Mouse (Mus musculus) embryonic facial prominence, embryonic 15.5 days (tissue): ENCODE measurements around the gene Msh5. TPM values are rescaled to one million over a fixed set of nuclear protein-coding genes. Genes with fewer than 3 reads are reported as not detected.

Experiments
- ATAC-seq: fragments of 200-750 bp; cut with Nextera tagmentation; 2 replicates; pipeline ENCODE4 v1.8.0; 2017; ENCODE audit warnings: low read depth, moderate TSS enrichment; ENCODE audit not compliant: insufficient number of reproducible peaks, low FRiP score, low TSS enrichment
- H3K27ac ChIP-seq: fragments of 300-500 bp; sonication (generic); replicated peaks from 2 replicates; pipeline ENCODE4 v1.5.1; 2015; ENCODE audit warnings: mild to moderate bottlenecking, inconsistent platforms
- H3K27me3 ChIP-seq: fragments of 300-500 bp; sonication (generic); 2 replicates; pipeline ENCODE4 v1.6.1; 2015; ENCODE audit warnings: inconsistent platforms
- H3K36me3 ChIP-seq: fragments of 300-500 bp; sonication (generic); 2 replicates; pipeline ENCODE4 v1.6.1; 2015; ENCODE audit warnings: mild to moderate bottlenecking, inconsistent platforms
- H3K4me1 ChIP-seq: fragments of 300-500 bp; sonication (generic); 2 replicates; pipeline ENCODE4 v1.6.1; 2015; ENCODE audit warnings: inconsistent platforms
- H3K4me2 ChIP-seq: fragments of 300-500 bp; sonication (generic); replicated peaks from 2 replicates; pipeline ENCODE4 v1.6.1; 2015; ENCODE audit warnings: mild to moderate bottlenecking, inconsistent platforms
- H3K4me3 ChIP-seq: fragments of 300-500 bp; sonication (generic); replicated peaks from 2 replicates; pipeline ENCODE4 v1.5.1; 2015; ENCODE audit warnings: mild to moderate bottlenecking, inconsistent platforms
- H3K9ac ChIP-seq: fragments of 300-500 bp; sonication (generic); 2 replicates; pipeline ENCODE4 v1.6.1; 2015; ENCODE audit warnings: inconsistent platforms
- H3K9me3 ChIP-seq: fragments of 300-500 bp; sonication (generic); replicated peaks from 2 replicates; pipeline ENCODE4 v1.6.1; 2016; ENCODE audit warnings: inconsistent platforms
- WGBS: fragments of 180-500 bp; shearing (Covaris S2); methylation state at CpG from one replicate; pipeline ENCODE4 v1.1.7; 2015; 5-methylcytosine and 5-hydroxymethylcytosine counted together
- polyA plus RNA-seq: library from polyadenylated mRNA; unstranded; fragments of >200 nt; fragmentation: Nextera tagmentation; extraction: Ambion mirVana; gene quantifications from 2 replicates; pipeline ENCODE4 v1.2.1, GENCODE M21; 2015

Gene Msh5
- polyA plus RNA-seq, 1 experiment from 2014 or later: 5.4 TPM

GRCm38 (mm10) chr17:35019894-35020293, 26.7 kb downstream of the Msh5 start:
- no peak for ATAC-seq
- Histone ChIP-seq H3K9me3 (no peaks in the 10 kb centered on the region), H3K4me2 (no peak overlapping the region), H3K27me3 (no peaks in the 10 kb centered on the region), H3K36me3 (peaks cover 20% of the 10 kb centered on the region), H3K9ac (no peak overlapping the region), H3K4me3 (no peak overlapping the region), H3K27ac (no peak overlapping the region), H3K4me1 (peaks cover 26% of the 10 kb centered on the region)
- WGBS: 74% methylated on average over 11 of the region's 11 CpGs

- Histone ChIP-seq H3K4me1 (peaks cover 20% of the 10 kb centered on the region), H3K4me2 (no peak overlapping the region), H3K36me3 (peaks cover 37% of the 10 kb centered on the region), H3K9ac (no peak overlapping the region), H3K27me3 (no peaks in the 10 kb centered on the region), H3K9me3 (no peaks in the 10 kb centered on the region), H3K27ac (no peak overlapping the region), H3K4me3 (no peak overlapping the region)
- ATAC-seq: no peak
- 63% methylated on average over 3 of the region's 3 CpGs for WGBS
These were observed 28.4 kb downstream of the Msh5 start for GRCm38 (mm10) chr17:35018171-35018570.

DNA sequence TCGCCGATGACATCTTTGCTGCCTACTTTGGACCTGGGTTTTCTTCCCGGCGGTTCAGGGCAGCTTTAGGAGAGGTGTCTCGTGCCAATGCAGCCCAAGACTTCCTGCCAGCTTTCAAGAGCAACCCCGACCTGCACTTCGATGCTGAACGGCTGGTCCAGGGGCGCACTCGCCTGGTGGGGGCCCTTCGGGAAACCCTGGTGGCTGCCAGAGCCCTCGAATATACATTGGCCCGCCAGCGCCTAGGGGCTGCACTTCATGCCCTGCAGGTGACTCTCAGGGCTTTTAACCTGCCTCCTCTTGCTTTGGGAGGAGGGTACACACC, 28.9 kb downstream of the Msh5 start:
- peaks cover 20% of the 10 kb centered on the region for H3K4me1 ChIP-seq
- H3K27me3 ChIP-seq: no peaks in the 10 kb centered on the region
- peaks cover 42% of the 10 kb centered on the region for H3K36me3 ChIP-seq
- ATAC-seq: no peak
- no peak overlapping the region for H3K9ac ChIP-seq
- H3K27ac ChIP-seq: no peak overlapping the region
- no peak overlapping the region for H3K4me3 ChIP-seq
- no peak overlapping the region for H3K4me2 ChIP-seq
- no peaks in the 10 kb centered on the region for H3K9me3 ChIP-seq
- 67% methylated on average over 14 of the region's 14 CpGs for WGBS

GRCm38 (mm10) chr17:35016791-35017705, 29.5 kb downstream of the Msh5 start:
- no peaks in the 10 kb centered on the region for H3K9me3 ChIP-seq
- peaks cover 48% of the 10 kb centered on the region for H3K36me3 ChIP-seq
- ATAC-seq: no peak
- peaks cover 20% of the 10 kb centered on the region for H3K4me1 ChIP-seq
- H3K27ac ChIP-seq: no peak overlapping the region
- 76% methylated on average over 10 of the region's 10 CpGs for WGBS
- no peak overlapping the region for H3K9ac ChIP-seq
- no peaks in the 10 kb centered on the region for H3K27me3 ChIP-seq
- no peak overlapping the region for H3K4me2 ChIP-seq
- no peak overlapping the region for H3K4me3 ChIP-seq

GRCm38 (mm10) chr17:35016376-35016775, 30.2 kb downstream of the Msh5 start, which contains the start of gene Vwa7:
Vwa7 (plus strand) TSS chr17:35016579.
- Histone ChIP-seq H3K4me1 (peaks cover 17% of the 10 kb centered on the region), H3K36me3 (peaks cover 55% of the 10 kb centered on the region), H3K4me2 (no peak within 1 kb of the TSS), H3K27ac (no peak within 1 kb of the TSS), H3K27me3 (no peaks in the 10 kb centered on the region), H3K9ac (no peak within 1 kb of the TSS), H3K9me3 (no peaks in the 10 kb centered on the region), H3K4me3 (no peak within 1 kb of the TSS)
- no peak for ATAC-seq
- WGBS: 52% methylated on average over 12 of the region's 12 CpGs

GRCm38 (mm10) chr17:35015296-35015695, 31.2 kb downstream of the Msh5 start:
- Histone ChIP-seq H3K9me3 (no peaks in the 10 kb centered on the region), H3K4me2 (no peak overlapping the region), H3K4me1 (peaks cover 12% of the 10 kb centered on the region), H3K27ac (no peak overlapping the region), H3K27me3 (no peaks in the 10 kb centered on the region), H3K4me3 (no peak overlapping the region), H3K36me3 (peaks cover 66% of the 10 kb centered on the region), H3K9ac (no peak overlapping the region)
- no peak for ATAC-seq
- 94% methylated on average over 16 of the region's 16 CpGs for WGBS

GRCm38 (mm10) chr17:35013221-35013620, 33.3 kb downstream of the Msh5 start:
- Histone ChIP-seq H3K9ac (no peak overlapping the region), H3K4me1 (peaks cover 12% of the 10 kb centered on the region), H3K4me2 (no peak overlapping the region), H3K36me3 (peaks cover 86% of the 10 kb centered on the region), H3K27me3 (no peaks in the 10 kb centered on the region), H3K9me3 (no peaks in the 10 kb centered on the region), H3K27ac (no peak overlapping the region), H3K4me3 (no peak overlapping the region)
- ATAC-seq: no peak
- WGBS: 78% methylated on average over 6 of the region's 6 CpGs

- WGBS: 85% methylated on average over 13 of the region's 13 CpGs
- Histone ChIP-seq H3K4me1 (peaks cover 12% of the 10 kb centered on the region), H3K27me3 (no peaks in the 10 kb centered on the region), H3K9ac (no peak overlapping the region), H3K9me3 (no peaks in the 10 kb centered on the region), H3K27ac (no peak overlapping the region), H3K4me3 (no peak overlapping the region), H3K36me3 (peaks cover 94% of the 10 kb centered on the region), H3K4me2 (no peak overlapping the region)
- no peak for ATAC-seq
These were observed 34.1 kb downstream of the Msh5 start for GRCm38 (mm10) chr17:35012430-35012829.

DNA sequence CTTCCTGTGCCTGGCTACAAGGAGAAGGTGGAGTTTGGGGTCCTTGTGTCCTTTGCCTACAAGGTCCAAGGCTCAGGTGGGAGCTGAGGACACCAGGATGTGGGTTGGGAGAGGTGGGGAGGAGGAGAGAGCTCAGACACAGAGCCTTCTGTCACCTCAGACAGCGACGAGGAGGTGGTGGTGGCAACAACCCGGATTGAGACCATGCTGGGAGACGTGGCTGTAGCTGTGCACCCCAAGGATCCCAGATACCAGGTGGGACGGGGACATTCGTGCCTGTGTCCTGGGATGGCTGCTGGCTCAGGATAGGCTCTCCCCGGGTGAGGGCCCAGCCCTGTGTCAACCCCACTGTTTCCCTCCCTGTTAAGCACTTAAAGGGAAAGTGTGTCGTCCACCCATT, 35.1 kb downstream of the Msh5 start:
- Histone ChIP-seq H3K4me3 (no peak overlapping the region), H3K27me3 (no peaks in the 10 kb centered on the region), H3K36me3 (peaks cover 99% of the 10 kb centered on the region), H3K27ac (no peak overlapping the region), H3K9ac (no peak overlapping the region), H3K4me2 (no peak overlapping the region), H3K9me3 (no peaks in the 10 kb centered on the region), H3K4me1 (peaks cover 7% of the 10 kb centered on the region)
- ATAC-seq: no peak
- 90% methylated on average over 8 of the region's 8 CpGs for WGBS

DNA sequence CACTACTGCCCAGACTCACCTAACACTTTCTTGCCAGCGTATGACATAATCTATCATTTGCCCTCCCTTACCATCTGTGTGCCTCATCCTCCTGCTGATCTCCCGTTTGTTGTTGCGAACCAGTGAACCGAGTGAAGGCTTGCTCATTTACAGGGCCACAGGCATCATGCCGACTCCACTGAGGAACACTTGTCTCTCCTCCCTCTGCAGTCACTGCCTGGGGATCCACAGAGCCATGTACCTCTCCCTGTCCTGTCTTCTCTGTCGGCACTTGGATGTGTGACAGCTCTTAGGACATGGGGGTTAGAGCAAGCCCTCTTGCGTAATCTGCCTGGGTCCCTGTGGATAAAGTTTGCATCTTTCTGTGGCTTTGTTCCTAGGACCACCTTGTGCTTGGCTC, 37.0 kb downstream of the Msh5 start:
- no peak overlapping the region for H3K4me2 ChIP-seq

GRCm38 (mm10) chr17:35007387-35007991, 39.1 kb downstream of the Msh5 start:
- no peaks in the 10 kb centered on the region for H3K9me3 ChIP-seq
- no peak for ATAC-seq
- H3K4me1 ChIP-seq: peaks cover 9% of the 10 kb centered on the region
- no peaks in the 10 kb centered on the region for H3K27me3 ChIP-seq
- H3K4me2 ChIP-seq: no peak overlapping the region
- H3K27ac ChIP-seq: no peak overlapping the region
- H3K36me3 ChIP-seq: peaks cover 83% of the 10 kb centered on the region
- WGBS: 92% methylated on average over 7 of the region's 7 CpGs
- no peak overlapping the region for H3K9ac ChIP-seq
- H3K4me3 ChIP-seq: no peak overlapping the region

More for the DNA sequence above, 37.0 kb downstream of the Msh5 start:
- Histone ChIP-seq H3K36me3 (peaks cover 97% of the 10 kb centered on the region), H3K9me3 (no peaks in the 10 kb centered on the region), H3K9ac (no peak overlapping the region), H3K27ac (no peak overlapping the region), H3K4me3 (no peak overlapping the region), H3K27me3 (no peaks in the 10 kb centered on the region), H3K4me1 (no peaks in the 10 kb centered on the region)
- WGBS: 90% methylated on average over 7 of the region's 7 CpGs
- no peak for ATAC-seq
